Mouse (Mus musculus): ENCODE results near the gene Icosl.

DNA sequence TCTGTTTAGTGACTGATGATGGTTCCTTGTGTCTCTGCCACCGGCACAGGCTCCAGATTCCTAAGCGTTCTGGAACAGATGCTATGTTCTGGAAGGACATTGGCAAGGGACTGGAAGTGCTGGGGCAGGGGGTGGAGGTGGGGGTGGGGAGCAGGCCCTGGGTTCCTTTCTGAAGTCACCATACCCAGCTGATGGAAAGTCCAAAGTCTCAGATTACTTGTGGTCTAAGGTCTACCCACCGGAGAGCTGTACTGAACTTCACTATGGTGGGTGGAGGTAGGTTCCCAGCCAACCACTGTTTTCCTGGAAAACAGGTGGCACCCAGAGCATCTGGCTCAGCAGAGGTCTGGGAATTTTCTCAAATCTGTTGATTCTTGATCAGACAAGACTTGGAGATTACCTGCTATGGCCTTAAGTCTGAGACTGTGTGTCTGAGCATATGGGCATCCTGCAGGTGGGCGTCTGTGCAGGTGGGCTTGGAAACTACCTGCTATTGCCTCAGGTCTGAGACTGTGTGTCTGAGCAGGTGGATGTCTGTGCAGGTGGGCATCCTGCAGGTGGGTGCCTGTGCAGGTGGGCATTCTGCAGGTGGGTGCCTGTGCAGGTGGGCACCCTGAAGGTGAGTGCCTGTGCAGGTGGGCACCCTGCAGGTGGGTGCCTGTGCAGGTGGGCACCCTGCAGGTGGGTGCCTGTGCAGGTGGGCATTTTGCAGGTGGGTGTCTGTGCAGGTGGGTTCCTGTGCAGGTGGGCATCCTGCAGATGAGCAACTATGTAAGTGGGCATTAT lies 21.8 kb downstream of the Icosl start:
- TF ChIP-seq POLR2A (IDR thresholded peaks at IDR 0.05; ENCODE audit: insufficient read depth, low read depth, low read length) (no peak), CTCF (IDR thresholded peaks at IDR 0.05; ENCODE audit: insufficient read depth, low read depth, low read length) (no peak)

Data from olfactory bulb, adult 2 months (tissue).